Mouse (Mus musculus) lung, embryonic 14.5 days (tissue): ENCODE measurements around the gene Tipin. TPM values are rescaled to one million over a fixed set of nuclear protein-coding genes. Genes with fewer than 3 reads are reported as not detected.
"Not testable (repeated sequence)": the region's sequence is repeated elsewhere in the genome, so short reads cannot be mapped to it uniquely, and the experiment has no call there.

Source experiments
- ATAC-seq: fragments of 200-750 bp; cut with Nextera tagmentation; 2 replicates; pipeline ENCODE4 v1.8.0; 2017; ENCODE audit warnings: mild to moderate bottlenecking, moderate TSS enrichment, moderate library complexity; ENCODE audit not compliant: insufficient read depth
- DNase-seq: peaks from one replicate; pipeline ENCODE4 v3.0.0-alpha.2; 2015
- H3K27ac ChIP-seq: fragments of 300-500 bp; sonication (generic); 2 replicates; pipeline ENCODE4 v1.5.1; 2014; ENCODE audit warnings: low read depth, mild to moderate bottlenecking, moderate library complexity
- H3K27me3 ChIP-seq: fragments of 300-500 bp; sonication (generic); 2 replicates; pipeline ENCODE4 v1.6.1; 2014; ENCODE audit warnings: low read length, control low read depth; ENCODE audit not compliant: insufficient read depth
- H3K36me3 ChIP-seq: fragments of 300-500 bp; sonication (generic); 2 replicates; pipeline ENCODE4 v1.6.1; 2014; ENCODE audit warnings: control low read depth; ENCODE audit not compliant: insufficient read depth
- H3K4me1 ChIP-seq: fragments of 300-500 bp; sonication (generic); 2 replicates; pipeline ENCODE4 v1.6.1; 2014; ENCODE audit warnings: antibody characterized with exemption, control low read depth; ENCODE audit not compliant: insufficient read depth
- H3K4me2 ChIP-seq: fragments of 300-500 bp; sonication (generic); 2 replicates; pipeline ENCODE4 v1.6.1; 2014; ENCODE audit warnings: mild to moderate bottlenecking
- H3K4me3 ChIP-seq: fragments of 300-500 bp; sonication (generic); 2 replicates; pipeline ENCODE4 v1.5.1; 2014; ENCODE audit warnings: low read depth, low read length
- H3K9ac ChIP-seq: fragments of 300-500 bp; sonication (generic); 2 replicates; pipeline ENCODE4 v1.6.1; 2014
- H3K9me3 ChIP-seq: fragments of 300-500 bp; sonication (generic); 2 replicates; pipeline ENCODE4 v1.6.1; 2016; ENCODE audit warnings: low read depth, low read length, control low read depth
- CTCF ChIP-seq: IDR thresholded peaks from 2 replicates; pipeline ENCODE4 v1.5.1; 2016; ENCODE audit warnings: antibody characterized with exemption, low read depth
- WGBS: fragments of 180-500 bp; shearing (Covaris S2); extraction: QIAGEN DNeasy Blood & Tissue Kit; methylation state at CpG from one replicate; pipeline ENCODE4 v1.1.7; 2014; 5-methylcytosine and 5-hydroxymethylcytosine counted together
- polyA plus RNA-seq: library from polyadenylated mRNA; unstranded; fragments of >200 nt; fragmentation: Nextera tagmentation; extraction: Ambion mirVana; gene quantifications from 2 replicates; pipeline ENCODE4 v1.2.1, GENCODE M21; 2014

Tipin gene
- polyA plus RNA-seq, 1 experiment from 2014 or later = 288 TPM

- no peak for DNase-seq
- H3K9ac ChIP-seq = no peak overlapping the region
- no peaks in the 10 kb centered on the region for H3K27me3 ChIP-seq
- H3K9me3 ChIP-seq = no peaks in the 10 kb centered on the region
- ATAC-seq = no peak
- H3K4me3 ChIP-seq = no peak overlapping the region
- 76% methylated on average over 10 of the region's 10 CpGs for WGBS
- no peak for TF ChIP-seq CTCF
- no peaks in the 10 kb centered on the region for H3K4me1 ChIP-seq
- H3K27ac ChIP-seq = no peak overlapping the region
- H3K36me3 ChIP-seq = no peaks in the 10 kb centered on the region
- no peak overlapping the region for H3K4me2 ChIP-seq
These were observed 13.2 kb upstream of the Tipin start for GRCm38 (mm10) chr9:64268196-64268595.

- ATAC-seq, DNase-seq, H3K9ac ChIP-seq, H3K4me1 ChIP-seq, H3K27me3 ChIP-seq, H3K27ac ChIP-seq, H3K4me2 ChIP-seq, H3K4me3 ChIP-seq, H3K9me3 ChIP-seq, H3K36me3 ChIP-seq: not testable (repeated sequence)
- 92% methylated on average over 8 of the region's 8 CpGs for WGBS
These were observed 12.5 kb upstream of the Tipin start for GRCm38 (mm10) chr9:64268836-64269235.

GRCm38 (mm10) chr9:64271249-64271648 is 10.1 kb upstream of the Tipin start:
- H3K4me2 ChIP-seq = no peak overlapping the region
- no peaks in the 10 kb centered on the region for H3K4me1 ChIP-seq
- TF ChIP-seq CTCF = no peak
- H3K27ac ChIP-seq = no peak overlapping the region
- H3K9me3 ChIP-seq = no peaks in the 10 kb centered on the region
- H3K27me3 ChIP-seq = no peaks in the 10 kb centered on the region
- WGBS = 49% methylated on average over 3 of the region's 3 CpGs
- DNase-seq (no peak), ATAC-seq (no peak)
- H3K4me3 ChIP-seq = no peak overlapping the region
- H3K36me3 ChIP-seq = no peaks in the 10 kb centered on the region
- H3K9ac ChIP-seq = no peak overlapping the region

GRCm38 (mm10) chr9:64272611-64273010 is 8.8 kb upstream of the Tipin start:
- peak; percentile 74 for TF ChIP-seq CTCF
- Histone ChIP-seq H3K4me3 (no peak overlapping the region), H3K4me1 (no peaks in the 10 kb centered on the region), H3K36me3 (no peaks in the 10 kb centered on the region), H3K27ac (no peak overlapping the region), H3K9ac (no peak overlapping the region), H3K4me2 (no peak overlapping the region), H3K27me3 (no peaks in the 10 kb centered on the region), H3K9me3 (no peaks in the 10 kb centered on the region)
- whole genome bisulfite sequencing = 37% methylated on average over 7 of the region's 7 CpGs
- ATAC-seq (no peak), DNase-seq (peak; percentile 73)

GRCm38 (mm10) chr9:64273757-64274156 is 7.6 kb upstream of the Tipin start:
- 72% methylated on average over 4 of the region's 4 CpGs for WGBS
- DNase-seq = no peak
- Histone ChIP-seq H3K4me1 (no peaks in the 10 kb centered on the region), H3K4me2 (no peak overlapping the region), H3K9me3 (no peaks in the 10 kb centered on the region), H3K9ac (no peak overlapping the region), H3K36me3 (no peaks in the 10 kb centered on the region), H3K27me3 (no peaks in the 10 kb centered on the region), H3K4me3 (no peak overlapping the region), H3K27ac (no peak overlapping the region)
- TF ChIP-seq CTCF = no peak
- ATAC-seq = no peak

GRCm38 (mm10) chr9:64274291-64274690 is 7.1 kb upstream of the Tipin start:
- no peaks in the 10 kb centered on the region for H3K27me3 ChIP-seq
- 68% methylated on average over 4 of the region's 4 CpGs for WGBS
- H3K4me3 ChIP-seq = no peak overlapping the region
- no peaks in the 10 kb centered on the region for H3K9me3 ChIP-seq
- H3K36me3 ChIP-seq = no peaks in the 10 kb centered on the region
- H3K4me2 ChIP-seq = no peak overlapping the region
- TF ChIP-seq CTCF = no peak
- DNase-seq (no peak), ATAC-seq (no peak)
- no peaks in the 10 kb centered on the region for H3K4me1 ChIP-seq
- no peak overlapping the region for H3K9ac ChIP-seq
- H3K27ac ChIP-seq = no peak overlapping the region

- WGBS = 50% methylated on average over 1 of the region's 1 CpGs
- no peak overlapping the region for H3K9ac ChIP-seq
- no peaks in the 10 kb centered on the region for H3K36me3 ChIP-seq
- TF ChIP-seq CTCF = peak; percentile 34; the same call in 1 of the 2 replicates
- no peaks in the 10 kb centered on the region for H3K9me3 ChIP-seq
- no peaks in the 10 kb centered on the region for H3K27me3 ChIP-seq
- H3K4me2 ChIP-seq = no peak overlapping the region
- H3K4me3 ChIP-seq = no peak overlapping the region
- DNase-seq (peak; percentile 32), ATAC-seq (no peak)
- no peaks in the 10 kb centered on the region for H3K4me1 ChIP-seq
- H3K27ac ChIP-seq = no peak overlapping the region
These were observed 6.5 kb upstream of the Tipin start for GRCm38 (mm10) chr9:64274919-64275318.

- no peaks in the 10 kb centered on the region for H3K9me3 ChIP-seq
- H3K4me1 ChIP-seq = peaks cover 5% of the 10 kb centered on the region
- ATAC-seq = no peak
- peak; percentile 75 for TF ChIP-seq CTCF
- H3K4me3 ChIP-seq = no peak overlapping the region
- no peak overlapping the region for H3K27ac ChIP-seq
- H3K4me2 ChIP-seq = no peak overlapping the region
- 62% methylated on average over 8 of the region's 8 CpGs for WGBS
- H3K36me3 ChIP-seq = no peaks in the 10 kb centered on the region
- no peaks in the 10 kb centered on the region for H3K27me3 ChIP-seq
- no peak overlapping the region for H3K9ac ChIP-seq
- peak; percentile 88 for DNase-seq
These were observed 3.7 kb upstream of the Tipin start for GRCm38 (mm10) chr9:64277706-64278105.
